Mouse (Mus musculus): ENCODE data around the gene Fgf12. TPM values are rescaled to one million over a fixed set of nuclear protein-coding genes. Genes with fewer than 3 reads are reported as not detected.

The Fgf12 gene
- 3.4 TPM for polyA plus RNA-seq (2014; fragmentation: Illumina TruSeq; extraction: RNeasy Lipid Tissue Mini Kit (QIAGEN cat#74804); ENCODE audit: low read depth, low replicate concordance)

GRCm38 (mm10) chr16:28752638-28753118 lies at the start of gene Fgf12:
Gene Fgf12 (minus strand): TSS chr16:28753068.

Other genes starting within 250 kb of the Fgf12 start
- 19.9 TPM for gene Mb21d2, start 176.6 kb upstream of the Fgf12 start, polyA plus RNA-seq (2014; fragmentation: Illumina TruSeq; extraction: RNeasy Lipid Tissue Mini Kit (QIAGEN cat#74804); ENCODE audit: low read depth, low replicate concordance)

Measured in adrenal gland, adult 10 weeks (tissue).